Mouse (Mus musculus) embryonic fibroblast, embryonic 13.5 days (primary cell): ENCODE data around the gene Ppp1r2. TPM values are rescaled to one million over a fixed set of nuclear protein-coding genes. Genes with fewer than 3 reads are reported as not detected.

Source experiments
- H3K27ac ChIP-seq: 2 replicates; pipeline ENCODE4 v1.5.1; 2012; ENCODE audit warnings: low read length, control low read depth, inconsistent platforms; ENCODE audit not compliant: insufficient read depth
- H3K4me1 ChIP-seq: 2 replicates; pipeline ENCODE4 v1.6.1; 2011; ENCODE audit warnings: low read length; ENCODE audit not compliant: control insufficient read depth, insufficient read depth
- H3K4me3 ChIP-seq: 2 replicates; pipeline ENCODE4 v1.5.1; 2011; ENCODE audit warnings: mild to moderate bottlenecking, control low read depth, low read length; ENCODE audit not compliant: insufficient read depth
- CTCF ChIP-seq: IDR thresholded peaks from 2 replicates; pipeline ENCODE4 v1.5.1; 2011; ENCODE audit warnings: mild to moderate bottlenecking, control low read depth, low read length, moderate library complexity, borderline replicate concordance; ENCODE audit not compliant: insufficient read depth
- POLR2A ChIP-seq: IDR thresholded peaks from 2 replicates; pipeline ENCODE4 v1.6.1; 2011; ENCODE audit warnings: low read depth, mild to moderate bottlenecking, control low read depth, low read length, moderate library complexity
- polyA plus RNA-seq: library from polyadenylated mRNA; stranded (reverse); fragments of >200 nt; gene quantifications from 2 replicates; pipeline ENCODE4 v1.2.4, GENCODE M21; 2011; ENCODE audit warnings: low read depth; ENCODE audit not compliant: missing spikeins, insufficient read length

Gene Ppp1r2
- polyA plus RNA-seq, 1 experiment = 51.5 TPM

DNA sequence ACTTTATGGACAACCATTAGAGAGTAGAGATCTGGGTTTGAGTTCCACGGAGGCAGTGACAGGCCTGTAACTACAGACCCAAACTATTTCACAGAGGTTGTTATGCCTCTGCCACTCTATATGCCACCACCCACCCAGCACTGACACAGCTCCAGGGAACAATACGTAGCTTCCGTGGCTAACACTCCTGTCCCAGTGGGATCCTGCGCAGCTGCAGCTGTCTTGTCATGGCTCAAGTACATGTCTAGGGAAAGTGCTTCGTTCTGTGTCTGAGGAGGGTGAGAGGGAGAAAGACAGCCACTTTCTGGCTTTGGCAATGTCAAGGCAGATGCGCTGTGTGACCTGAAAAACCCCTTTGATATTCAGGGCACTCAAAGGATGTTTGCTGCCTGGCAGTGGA, 61.6 kb downstream of the Ppp1r2 start:
- Histone ChIP-seq H3K27ac (no peak overlapping the region), H3K4me3 (no peak overlapping the region), H3K4me1 (no peaks in the 10 kb centered on the region)
- TF ChIP-seq CTCF = no peak
- TF ChIP-seq POLR2A = no peak

DNA sequence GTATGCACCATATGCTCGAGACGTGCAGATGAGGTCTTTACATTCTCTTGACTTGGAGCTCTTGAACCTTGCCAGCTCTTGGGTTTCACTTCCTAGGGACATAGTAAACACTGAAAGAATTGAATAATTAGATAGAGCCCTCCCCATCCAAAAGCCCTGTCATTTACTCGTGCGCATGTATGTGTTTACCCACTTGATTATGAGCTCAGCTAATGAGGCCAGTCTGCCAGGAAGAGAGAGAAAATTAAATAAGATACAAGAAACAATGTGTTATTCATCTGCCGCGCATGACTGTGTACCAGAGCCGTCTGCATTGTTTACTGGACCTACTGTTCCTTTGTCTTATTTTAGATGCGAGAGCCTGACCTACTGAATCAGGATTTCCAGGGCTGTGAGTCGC, 63.6 kb downstream of the Ppp1r2 start:
- no peak for TF ChIP-seq CTCF
- TF ChIP-seq POLR2A = no peak
- Histone ChIP-seq H3K4me1 (no peaks in the 10 kb centered on the region), H3K4me3 (no peak overlapping the region), H3K27ac (no peak overlapping the region)

DNA sequence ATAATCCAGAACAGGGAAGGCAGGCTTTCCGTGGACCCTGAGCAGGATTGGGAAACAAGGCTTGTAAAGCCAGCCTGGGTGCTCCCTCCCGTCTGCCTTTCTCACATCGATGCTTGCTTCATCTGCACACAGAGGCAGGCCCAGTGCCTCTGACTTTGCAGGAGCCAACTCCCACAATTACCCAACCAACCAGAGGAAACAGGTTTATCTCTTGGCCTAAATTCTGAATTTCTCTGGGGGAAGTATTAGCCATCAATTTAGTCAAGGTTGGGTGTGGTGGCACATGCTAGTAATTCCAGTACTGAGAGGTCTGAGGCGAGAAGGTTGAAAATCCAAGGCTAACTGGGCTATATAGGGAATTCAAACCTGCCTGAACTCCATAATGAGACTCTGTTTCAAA, 64.6 kb downstream of the Ppp1r2 start:
- no peak overlapping the region for H3K4me3 ChIP-seq
- no peak overlapping the region for H3K27ac ChIP-seq
- H3K4me1 ChIP-seq = no peaks in the 10 kb centered on the region
- TF ChIP-seq CTCF = no peak
- TF ChIP-seq POLR2A = no peak

DNA sequence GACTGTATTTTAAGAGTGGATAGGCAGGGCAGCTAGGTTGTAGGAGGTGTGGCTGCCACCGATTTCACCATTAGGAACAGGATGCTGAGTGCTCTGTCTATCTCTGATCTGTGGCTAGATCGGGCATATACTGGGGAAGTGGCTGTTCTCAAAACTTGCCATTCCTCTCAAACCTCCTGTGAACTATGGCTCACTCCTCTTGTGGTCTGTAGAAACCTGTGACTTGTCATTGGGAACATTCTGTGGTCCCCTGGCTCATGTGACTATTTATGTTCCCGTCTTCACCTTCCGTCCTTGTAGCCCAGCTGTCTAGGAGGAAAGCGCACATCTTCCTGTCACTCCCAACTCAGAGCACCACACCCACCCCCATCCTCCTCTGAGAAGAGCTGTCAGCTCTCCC, 65.2 kb downstream of the Ppp1r2 start:
- no peak overlapping the region for H3K27ac ChIP-seq
- H3K4me3 ChIP-seq = no peak overlapping the region
- no peak for TF ChIP-seq CTCF
- TF ChIP-seq POLR2A = no peak
- no peaks in the 10 kb centered on the region for H3K4me1 ChIP-seq

DNA sequence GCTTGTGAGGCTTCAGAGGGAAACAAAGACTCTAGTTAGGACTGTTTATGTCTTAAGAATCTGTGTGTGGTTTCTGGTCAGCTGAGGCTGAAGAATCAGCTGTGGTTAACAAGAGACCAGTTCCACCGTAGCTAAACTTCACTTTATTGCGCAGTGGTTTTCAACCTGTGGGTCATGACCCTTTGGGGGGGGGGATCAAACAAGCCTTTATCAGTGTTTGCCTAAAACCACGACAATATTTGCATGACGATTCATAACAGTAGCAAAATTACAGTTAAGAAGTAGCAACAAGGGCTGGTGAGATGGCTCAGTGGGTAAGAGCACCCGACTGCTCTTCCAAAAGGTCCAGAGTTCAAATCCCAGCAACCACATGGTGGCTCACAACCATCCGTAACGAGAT, 69.4 kb downstream of the Ppp1r2 start:
- TF ChIP-seq CTCF = no peak
- no peak for TF ChIP-seq POLR2A
- H3K27ac ChIP-seq = no peak overlapping the region
- H3K4me1 ChIP-seq = no peaks in the 10 kb centered on the region
- H3K4me3 ChIP-seq = no peak overlapping the region

DNA sequence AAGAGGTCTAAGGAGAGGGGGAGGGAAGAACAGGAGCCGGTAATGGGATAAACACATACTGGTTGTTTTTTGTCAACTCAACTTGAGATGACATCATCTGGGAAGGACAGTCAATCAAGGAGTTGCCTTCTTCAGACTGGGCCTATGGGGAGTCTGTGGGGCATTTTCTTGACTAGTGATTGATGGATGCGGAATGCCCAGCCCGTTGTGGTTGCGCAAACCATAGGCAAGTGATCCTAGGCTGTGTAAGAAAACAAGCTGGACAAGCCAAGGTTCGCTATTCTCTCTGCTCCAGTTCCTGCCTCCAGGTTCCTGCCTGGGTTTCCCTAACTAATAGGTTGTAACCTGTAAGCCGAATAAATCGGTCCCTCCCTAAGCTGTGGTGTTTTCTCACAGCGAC, 69.9 kb downstream of the Ppp1r2 start:
- no peak overlapping the region for H3K27ac ChIP-seq
- no peak overlapping the region for H3K4me3 ChIP-seq
- no peak for TF ChIP-seq CTCF
- TF ChIP-seq POLR2A = no peak
- no peaks in the 10 kb centered on the region for H3K4me1 ChIP-seq

DNA sequence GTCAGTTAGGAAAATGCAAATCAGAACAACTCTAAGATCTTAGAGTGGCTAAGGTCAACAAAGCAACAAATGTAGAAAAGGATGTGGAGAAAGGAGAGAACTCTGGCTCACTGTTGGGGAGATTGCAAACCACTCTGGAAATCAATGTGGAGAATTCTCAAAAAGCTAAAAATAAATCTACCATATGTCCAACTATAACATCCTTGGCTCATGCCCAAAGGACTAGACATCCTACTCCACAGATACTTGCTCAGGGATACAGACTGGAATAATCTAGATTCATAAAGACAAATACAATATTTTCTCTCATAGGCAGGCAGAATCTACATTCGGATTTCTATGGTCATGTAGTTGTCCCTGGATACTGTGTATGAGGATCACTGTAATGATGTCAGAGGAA, 70.9 kb downstream of the Ppp1r2 start:
- TF ChIP-seq POLR2A (no peak), CTCF (no peak)

DNA sequence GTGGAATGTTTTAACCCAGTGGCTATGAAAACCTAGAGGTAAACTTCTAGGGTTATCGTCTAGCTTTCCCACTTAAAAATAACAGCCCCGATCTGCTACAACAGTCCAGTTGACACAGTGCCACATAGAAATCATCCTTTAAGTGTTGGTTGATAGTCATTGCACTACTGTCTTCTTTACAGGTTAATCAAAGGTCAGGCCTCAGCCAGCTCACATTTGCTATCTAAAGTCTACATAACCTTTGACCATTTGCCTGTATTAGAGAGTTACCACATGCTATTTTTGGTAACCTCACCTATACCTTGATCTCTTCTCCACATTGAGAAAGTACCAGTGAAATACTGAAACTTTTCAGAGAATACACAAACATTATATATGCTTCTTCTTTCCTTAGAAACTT, 73.4 kb downstream of the Ppp1r2 start:
- H3K4me1 ChIP-seq = no peaks in the 10 kb centered on the region
- no peak overlapping the region for H3K27ac ChIP-seq
- TF ChIP-seq POLR2A = no peak
- no peak for TF ChIP-seq CTCF
- H3K4me3 ChIP-seq = no peak overlapping the region

More for the DNA sequence above, 70.9 kb downstream of the Ppp1r2 start:
- Histone ChIP-seq H3K27ac (no peak overlapping the region), H3K4me3 (no peak overlapping the region), H3K4me1 (no peaks in the 10 kb centered on the region)

Other genes with a start within 250 kb of the Ppp1r2 start
- 36.3 and 36.6 TPM in 2 replicates for gene Xxylt1, start 193.8 kb downstream of the Ppp1r2 start, polyA plus RNA-seq
- gene Acap2, start 74.0 kb downstream of the Ppp1r2 start, polyA plus RNA-seq = 54.8 and 59.7 TPM in 2 replicates
- 6.8 and 34.4 TPM in 2 replicates for gene Apod, start 39.5 kb upstream of the Ppp1r2 start, polyA plus RNA-seq
- gene Bdh1, start 147.0 kb upstream of the Ppp1r2 start, polyA plus RNA-seq = 4.7 and 6.7 TPM in 2 replicates